Mouse (Mus musculus) layer of hippocampus, adult 9-11 months (tissue): ENCODE measurements around the gene Fyb2.

Experiments
- DNase-seq: peaks from one replicate; pipeline ENCODE4 v3.0.0; 2022

The Fyb2 gene

GRCm38 (mm10) chr4:104913291-104914129 is at the start of gene Fyb2:
Fyb2 (plus strand) TSS chr4:104913456.
- DNase-seq: no peak

- DNase-seq: no peak
Observed at GRCm38 (mm10) chr4:104864397-104864796, 48.9 kb upstream of the Fyb2 start.

GRCm38 (mm10) chr4:104869581-104869980 is 43.7 kb upstream of the Fyb2 start:
- DNase-seq: no peak

GRCm38 (mm10) chr4:104870196-104870595 is 43.1 kb upstream of the Fyb2 start:
- DNase-seq: no peak

GRCm38 (mm10) chr4:104875832-104876231 is 37.4 kb upstream of the Fyb2 start:
- no peak for DNase-seq

GRCm38 (mm10) chr4:104876323-104876722 is 36.9 kb upstream of the Fyb2 start, which contains the start of gene C8a:
C8a (minus strand) TSS chr4:104876398.
- DNase-seq: no peak

GRCm38 (mm10) chr4:104887486-104887885 is 25.8 kb upstream of the Fyb2 start:
- no peak for DNase-seq

GRCm38 (mm10) chr4:104888499-104889262 is 24.6 kb upstream of the Fyb2 start:
- no peak for DNase-seq

GRCm38 (mm10) chr4:104891708-104892107 is 21.5 kb upstream of the Fyb2 start:
- DNase-seq: no peak

- no peak for DNase-seq
Observed at GRCm38 (mm10) chr4:104893588-104893987, 19.7 kb upstream of the Fyb2 start.

GRCm38 (mm10) chr4:104894004-104894734 is 19.1 kb upstream of the Fyb2 start:
- DNase-seq: peak; percentile 34

GRCm38 (mm10) chr4:104902836-104903235 is 10.4 kb upstream of the Fyb2 start:
- no peak for DNase-seq

GRCm38 (mm10) chr4:104905049-104905448 is 8.2 kb upstream of the Fyb2 start:
- no peak for DNase-seq

GRCm38 (mm10) chr4:104911685-104912084 is 1.6 kb upstream of the Fyb2 start:
- peak; percentile 26 for DNase-seq

- DNase-seq: peak; percentile 19
Observed at GRCm38 (mm10) chr4:104914711-104915247, 1.5 kb downstream of the Fyb2 start.

GRCm38 (mm10) chr4:104918017-104918416 is 4.8 kb downstream of the Fyb2 start:
- no peak for DNase-seq

GRCm38 (mm10) chr4:104925383-104925782 is 12.1 kb downstream of the Fyb2 start:
- no peak for DNase-seq

GRCm38 (mm10) chr4:104929165-104929564 is 15.9 kb downstream of the Fyb2 start:
- no peak for DNase-seq

- no peak for DNase-seq
Observed at GRCm38 (mm10) chr4:104933620-104934019, 20.4 kb downstream of the Fyb2 start.

GRCm38 (mm10) chr4:104934997-104935396 is 21.7 kb downstream of the Fyb2 start:
- DNase-seq: no peak

- no peak for DNase-seq
Observed at GRCm38 (mm10) chr4:104935436-104935835, 22.2 kb downstream of the Fyb2 start.

- no peak for DNase-seq
Observed at GRCm38 (mm10) chr4:104936011-104936410, 22.8 kb downstream of the Fyb2 start.

GRCm38 (mm10) chr4:104939535-104939934 is 26.3 kb downstream of the Fyb2 start:
- no peak for DNase-seq
